10 mouse cellular contexts compared by ENCODE assay signal in genomic region chr2:64394619-64395294, GRCm38 (mm10).
DNase-seq lines count a peak whose midpoint lies in the region; ATAC-seq lines count a peak whose summit lies in the region.
"Had no signal": no experiment of that assay in that cellular context is flagged by ENCODE, and none has a peak within 500 bp of the region (broad histone marks: within the 10 kb centered on the region; RNA-seq: fewer than 3 reads in every experiment).

No protein-coding gene starts in this region.

- H3K9me3 ChIP-seq in forebrain, embryonic 14.5 days (replicated peaks; ENCODE audit: control insufficient read depth, low read length): no peaks in the 10 kb centered on the region
- H3K9me3 ChIP-seq in limb, embryonic 13.5 days: no peaks in the 10 kb centered on the region
- H3K9me3 ChIP-seq in stomach, embryonic 16.5 days (replicated peaks; ENCODE audit: control insufficient read depth, low read length): no peaks in the 10 kb centered on the region

- H3K9ac ChIP-seq in forebrain, embryonic 14.5 days (ENCODE audit: low read length): no peak overlapping the region
- H3K9ac ChIP-seq in limb, embryonic 13.5 days: no peak overlapping the region
- H3K9ac ChIP-seq in stomach, embryonic 16.5 days (ENCODE audit: low read length): no peak overlapping the region
- H3K9ac ChIP-seq: liver, postnatal 0 days had no signal

- H3K27me3 ChIP-seq in forebrain, embryonic 14.5 days (replicated peaks; ENCODE audit: control insufficient read depth, insufficient read depth, low read length): no peaks in the 10 kb centered on the region; the same call in 1 of the 2 replicates
- no peaks in the 10 kb centered on the region for H3K27me3 ChIP-seq in limb, embryonic 13.5 days
- H3K27me3 ChIP-seq in stomach, embryonic 16.5 days (ENCODE audit: control insufficient read depth, insufficient read depth, low read length): no peaks in the 10 kb centered on the region

- no peak overlapping the region for H3K4me3 ChIP-seq in forebrain, embryonic 14.5 days (ENCODE audit: low read depth, low read length)
- no peak overlapping the region for H3K4me3 ChIP-seq in limb, embryonic 13.5 days
- H3K4me3 ChIP-seq in stomach, embryonic 16.5 days (replicated peaks; ENCODE audit: low read length): no peak overlapping the region

- peak; percentile 10 to 23 for DNase-seq in left cerebral cortex, adult 9 months (ENCODE audit: low spot score in 2 of 2)
- no peak for DNase-seq in left cerebral cortex, postnatal 10 days (ENCODE audit: extremely low spot score in 1 of 2, low spot score in 2 of 2)
- peak; percentile 82 for DNase-seq in forebrain, embryonic 14.5 days (ENCODE audit: low spot score)
- DNase-seq in kidney, postnatal 36 days: no peak
- no peak for DNase-seq in natural killer cell, adult 2 months (ENCODE audit: low spot score in 2 of 2)
- no peak for DNase-seq in lung, postnatal 4 days
- DNase-seq: kidney, adult 2 months; liver, postnatal 0 days had no signal

- H3K27ac ChIP-seq in forebrain, embryonic 14.5 days (ENCODE audit: low read depth, low read length): no peak overlapping the region
- H3K27ac ChIP-seq in limb, embryonic 13.5 days: no peak overlapping the region
- no peak overlapping the region for H3K27ac ChIP-seq in stomach, embryonic 16.5 days (ENCODE audit: low read length)

- intact Hi-C loops in left cerebral cortex, postnatal 10 days (cut with DNase I): no loop called here

- H3K4me1 ChIP-seq in forebrain, embryonic 14.5 days (ENCODE audit: control insufficient read depth, insufficient read depth, low read length): peaks cover 15% of the 10 kb centered on the region
- no peaks in the 10 kb centered on the region for H3K4me1 ChIP-seq in limb, embryonic 13.5 days
- H3K4me1 ChIP-seq in stomach, embryonic 16.5 days (ENCODE audit: control insufficient read depth, insufficient read depth, low read length): no peaks in the 10 kb centered on the region; the same call in 1 of the 2 replicates

- ATAC-seq in forebrain, embryonic 14.5 days: peak; percentile 88
- peak; percentile 57; the same call in 1 of the 2 replicates for ATAC-seq in limb, embryonic 13.5 days (ENCODE audit: low FRiP score, low read depth)
- peak; percentile 17; the same call in 1 of the 2 replicates for ATAC-seq in stomach, embryonic 16.5 days (ENCODE audit: insufficient read depth, low FRiP score)
- ATAC-seq: liver, postnatal 0 days had no signal

- H3K36me3 ChIP-seq in forebrain, embryonic 14.5 days (ENCODE audit: control insufficient read depth, insufficient read depth, low read length): no peaks in the 10 kb centered on the region
- H3K36me3 ChIP-seq in limb, embryonic 13.5 days: no peaks in the 10 kb centered on the region
- H3K36me3 ChIP-seq in stomach, embryonic 16.5 days (ENCODE audit: control insufficient read depth, insufficient read depth, low read length): no peaks in the 10 kb centered on the region

- 4% methylated on average over 11 of the region's 11 CpGs for WGBS in forebrain, embryonic 14.5 days
- WGBS in limb, embryonic 13.5 days: 54% methylated on average over 11 of the region's 11 CpGs
- WGBS in stomach, embryonic 16.5 days: 55% methylated on average over 11 of the region's 11 CpGs

- H3K4me2 ChIP-seq in forebrain, embryonic 14.5 days (ENCODE audit: low read length): no peak overlapping the region; the same call in 1 of the 2 replicates
- no peak overlapping the region for H3K4me2 ChIP-seq in limb, embryonic 13.5 days (replicated peaks)
- H3K4me2 ChIP-seq in stomach, embryonic 16.5 days (ENCODE audit: low read depth, low read length): no peak overlapping the region

Comparison
In these comparisons a context has a peak if more than half of its experiments do, and no peak if none do; other contexts are left out.
1. DNase-seq: peak in left cerebral cortex, adult 9 months (2 of 2) and forebrain, embryonic 14.5 days (single experiment); none in left cerebral cortex, postnatal 10 days (0 of 2), kidney, postnatal 36 days (0 of 2), natural killer cell, adult 2 months (0 of 2) and lung, postnatal 4 days (0 of 2).
2. ATAC-seq: peak in every context shown above with its lines; median percentile 88 in forebrain, embryonic 14.5 days; 57 in limb, embryonic 13.5 days; 17 in stomach, embryonic 16.5 days.